Mouse (Mus musculus) neural tube, embryonic 14.5 days (tissue): ENCODE results near the gene Stat6. TPM values are rescaled to one million over a fixed set of nuclear protein-coding genes. Genes with fewer than 3 reads are reported as not detected.

ENCODE experiments used
- ATAC-seq: fragments of 200-750 bp; cut with Nextera tagmentation; 2 replicates; pipeline ENCODE4 v1.8.0; 2017; ENCODE audit warnings: low read depth, mild to moderate bottlenecking, moderate TSS enrichment, moderate library complexity
- H3K27ac ChIP-seq: fragments of 300-500 bp; sonication (generic); 2 replicates; pipeline ENCODE4 v1.5.1; 2014; ENCODE audit warnings: low read depth, mild to moderate bottlenecking, control low read depth, low read length, moderate library complexity, mixed read lengths
- H3K27me3 ChIP-seq: fragments of 300-500 bp; sonication (generic); 2 replicates; pipeline ENCODE4 v1.6.1; 2014; ENCODE audit warnings: low read length; ENCODE audit not compliant: control insufficient read depth, insufficient read depth
- H3K36me3 ChIP-seq: fragments of 300-500 bp; sonication (generic); 2 replicates; pipeline ENCODE4 v1.6.1; 2014; ENCODE audit warnings: low read length, mixed read lengths; ENCODE audit not compliant: control insufficient read depth, insufficient read depth
- H3K4me1 ChIP-seq: fragments of 300-500 bp; sonication (generic); 2 replicates; pipeline ENCODE4 v1.6.1; 2014; ENCODE audit warnings: low read length; ENCODE audit not compliant: control insufficient read depth, insufficient read depth
- H3K4me2 ChIP-seq: fragments of 300-500 bp; sonication (generic); 2 replicates; pipeline ENCODE4 v1.6.1; 2014; ENCODE audit warnings: mild to moderate bottlenecking, low read depth, low read length, control low read depth
- H3K4me3 ChIP-seq: fragments of 300-500 bp; sonication (generic); 2 replicates; pipeline ENCODE4 v1.5.1; 2014; ENCODE audit warnings: low read depth, low read length, control low read depth, mixed read lengths
- H3K9ac ChIP-seq: fragments of 300-500 bp; sonication (generic); replicated peaks from 2 replicates; pipeline ENCODE4 v1.6.1; 2014; ENCODE audit warnings: low read depth, mild to moderate bottlenecking, control low read depth, low read length, mixed read lengths
- H3K9me3 ChIP-seq: fragments of 300-500 bp; sonication (generic); 2 replicates; pipeline ENCODE4 v1.6.1; 2016; ENCODE audit warnings: low read length; ENCODE audit not compliant: control insufficient read depth
- WGBS: fragments of 180-500 bp; shearing (Covaris S2); extraction: QIAGEN DNeasy Blood & Tissue Kit; methylation state at CpG from one replicate; pipeline ENCODE4 v1.1.7; 2014; 5-methylcytosine and 5-hydroxymethylcytosine counted together
- polyA plus RNA-seq: library from polyadenylated mRNA; unstranded; fragments of >200 nt; fragmentation: Nextera tagmentation; extraction: Ambion mirVana; gene quantifications from 2 replicates; pipeline ENCODE4 v1.2.1, GENCODE M21; 2014

Stat6 gene
- polyA plus RNA-seq, 1 experiment from 2014 or later, result 1.8 TPM

GRCm38 (mm10) chr10:127602194-127602593, 40.6 kb upstream of the Stat6 start:
- Histone ChIP-seq H3K9ac (no peak overlapping the region), H3K27me3 (no peaks in the 10 kb centered on the region), H3K36me3 (peaks cover 40% of the 10 kb centered on the region), H3K9me3 (no peaks in the 10 kb centered on the region), H3K27ac (no peak overlapping the region), H3K4me2 (no peak overlapping the region), H3K4me3 (no peak overlapping the region), H3K4me1 (peaks cover 7% of the 10 kb centered on the region; the same call in 1 of the 2 replicates)
- ATAC-seq, result no peak
- WGBS, result 98% methylated on average over 6 of the region's 6 CpGs

GRCm38 (mm10) chr10:127603437-127604371, 39.1 kb upstream of the Stat6 start:
- Histone ChIP-seq H3K4me2 (no peak overlapping the region), H3K27me3 (no peaks in the 10 kb centered on the region), H3K4me3 (no peak overlapping the region), H3K9me3 (no peaks in the 10 kb centered on the region), H3K4me1 (no peaks in the 10 kb centered on the region), H3K9ac (no peak overlapping the region), H3K27ac (no peak overlapping the region), H3K36me3 (peaks cover 53% of the 10 kb centered on the region)
- ATAC-seq, result no peak
- 79% methylated on average over 13 of the region's 13 CpGs for WGBS

GRCm38 (mm10) chr10:127604465-127605250, 38.1 kb upstream of the Stat6 start:
- no peak overlapping the region for H3K27ac ChIP-seq

GRCm38 (mm10) chr10:127605251-127605547, 37.6 kb upstream of the Stat6 start:
- H3K4me1 ChIP-seq, result no peaks in the 10 kb centered on the region
- no peak overlapping the region for H3K4me2 ChIP-seq
- H3K27me3 ChIP-seq, result no peaks in the 10 kb centered on the region
- H3K9ac ChIP-seq, result no peak overlapping the region
- no peaks in the 10 kb centered on the region for H3K9me3 ChIP-seq
- no peak overlapping the region for H3K27ac ChIP-seq
- no peak overlapping the region for H3K4me3 ChIP-seq
- ATAC-seq, result no peak
- H3K36me3 ChIP-seq, result peaks cover 56% of the 10 kb centered on the region
- WGBS, result 78% methylated on average over 8 of the region's 8 CpGs

More at GRCm38 (mm10) chr10:127604465-127605250, 38.1 kb upstream of the Stat6 start:
- 61% methylated on average over 15 of the region's 15 CpGs for WGBS
- Histone ChIP-seq H3K27me3 (no peaks in the 10 kb centered on the region), H3K4me1 (no peaks in the 10 kb centered on the region), H3K4me2 (no peak overlapping the region), H3K4me3 (no peak overlapping the region), H3K9ac (no peak overlapping the region), H3K9me3 (no peaks in the 10 kb centered on the region), H3K36me3 (peaks cover 53% of the 10 kb centered on the region)
- no peak for ATAC-seq

- peaks cover 58% of the 10 kb centered on the region for H3K36me3 ChIP-seq
- no peak overlapping the region for H3K27ac ChIP-seq
- ATAC-seq, result no peak
- H3K9ac ChIP-seq, result no peak overlapping the region
- H3K4me1 ChIP-seq, result no peaks in the 10 kb centered on the region
- 98% methylated on average over 9 of the region's 9 CpGs for WGBS
- no peaks in the 10 kb centered on the region for H3K27me3 ChIP-seq
- H3K4me2 ChIP-seq, result no peak overlapping the region
- no peaks in the 10 kb centered on the region for H3K9me3 ChIP-seq
- H3K4me3 ChIP-seq, result no peak overlapping the region
Measured at GRCm38 (mm10) chr10:127605756-127606155, 37.0 kb upstream of the Stat6 start.

- Histone ChIP-seq H3K27ac (no peak overlapping the region), H3K36me3 (peaks cover 59% of the 10 kb centered on the region), H3K4me2 (no peak overlapping the region), H3K4me3 (no peak overlapping the region), H3K4me1 (no peaks in the 10 kb centered on the region), H3K9me3 (no peaks in the 10 kb centered on the region), H3K9ac (no peak overlapping the region), H3K27me3 (no peaks in the 10 kb centered on the region)
- WGBS, result 93% methylated on average over 7 of the region's 7 CpGs
- no peak for ATAC-seq
Measured at GRCm38 (mm10) chr10:127607059-127607458, 35.7 kb upstream of the Stat6 start.

GRCm38 (mm10) chr10:127609415-127610065, 33.2 kb upstream of the Stat6 start:
- 83% methylated on average over 9 of the region's 9 CpGs for WGBS
- Histone ChIP-seq H3K9me3 (no peaks in the 10 kb centered on the region), H3K36me3 (peaks cover 48% of the 10 kb centered on the region), H3K4me2 (no peak overlapping the region), H3K4me3 (no peak overlapping the region), H3K4me1 (peaks cover 8% of the 10 kb centered on the region), H3K27me3 (no peaks in the 10 kb centered on the region), H3K27ac (no peak overlapping the region), H3K9ac (no peak overlapping the region)
- ATAC-seq, result no peak

GRCm38 (mm10) chr10:127610066-127610415, 32.7 kb upstream of the Stat6 start:
- Histone ChIP-seq H3K9me3 (no peaks in the 10 kb centered on the region), H3K4me3 (no peak overlapping the region), H3K9ac (no peak overlapping the region), H3K4me2 (no peak overlapping the region), H3K27ac (no peak overlapping the region), H3K27me3 (no peaks in the 10 kb centered on the region), H3K36me3 (peaks cover 43% of the 10 kb centered on the region), H3K4me1 (peaks cover 13% of the 10 kb centered on the region)
- WGBS, result 89% methylated on average over 9 of the region's 9 CpGs
- ATAC-seq, result no peak
